Mouse (Mus musculus) liver, postnatal 0 days (tissue): ENCODE measurements around the gene Efna1.

ENCODE experiments used
- CTCF ChIP-seq: sonication (generic); IDR thresholded peaks from 2 replicates; pipeline ENCODE4 v1.5.1; 2016; ENCODE audit warnings: antibody characterized with exemption, low read depth
- EP300 ChIP-seq: IDR thresholded peaks from 2 replicates; pipeline ENCODE4 v1.6.1; 2016; ENCODE audit warnings: antibody characterized with exemption, low read depth, mild to moderate bottlenecking

DNA sequence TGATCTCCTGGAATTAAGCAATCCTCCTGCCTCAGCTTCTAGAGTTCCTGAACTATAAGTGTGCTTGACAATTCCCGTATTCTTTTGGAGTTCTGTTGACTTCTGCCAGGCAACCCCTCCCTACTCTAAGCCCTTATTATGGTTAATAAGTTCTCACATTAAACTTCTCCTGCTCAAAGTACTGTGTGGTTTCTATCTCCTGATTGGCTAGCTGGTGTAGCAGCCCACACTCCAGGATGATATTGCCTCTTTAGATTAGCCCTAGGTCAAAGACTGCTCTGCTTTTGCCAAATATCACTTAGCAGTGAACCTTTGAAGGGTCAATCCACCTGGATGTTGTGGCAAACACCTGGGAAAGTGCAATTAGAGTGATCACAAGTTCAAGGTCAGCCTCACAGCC is 19.1 kb upstream of the Efna1 start:
- TF ChIP-seq CTCF (no peak), EP300 (peak; percentile 24; the same call in 1 of the 2 replicates)
